ENCODE assay signal across 10 mouse cellular contexts in genomic region chr8:117366475-117366874, GRCm38 (mm10).
A peak's percentile ranks its signal among the peaks of the same experiment; 100 is the strongest.
DNase-seq lines count a peak whose midpoint lies in the region; ATAC-seq and TF ChIP-seq lines count a peak whose summit lies in the region.
"Had no signal": no experiment of that assay in that cellular context is flagged by ENCODE, and none has a peak within 500 bp of the region (broad histone marks: within the 10 kb centered on the region; RNA-seq: fewer than 3 reads in every experiment).

No protein-coding gene starts in this region.

- 54% methylated on average over 7 of the region's 7 CpGs for WGBS in heart, postnatal 0 days
- 48% methylated on average over 7 of the region's 7 CpGs for WGBS in lung, adult 2 months

- no peak for DNase-seq in heart, postnatal 0 days (ENCODE audit: low spot score)
- no peak for DNase-seq in heart, postnatal 14 days
- no peak for DNase-seq in lung, adult 2 months
- DNase-seq in lung, postnatal 25 days (ENCODE audit: low spot score), result no peak
- DNase-seq in brain, embryonic 14.5 days (ENCODE audit: low read depth), result peak; percentile 56
- DNase-seq in thymus, postnatal 0 days (ENCODE audit: low spot score), result no peak
- DNase-seq in ovary, adult 18-20 months (ENCODE audit: low spot score), result no peak
- DNase-seq: cerebellum, adult 9-10 months had no signal

- no peak for ATAC-seq in heart, postnatal 0 days (ENCODE audit: insufficient read depth, low read depth)
- peak; percentile 14; the same call in 1 of the 2 replicates for ATAC-seq in megakaryocyte progenitor cell, adult 5-6 weeks (replicated peaks; ENCODE audit: poor library complexity)

- no peak for TF ChIP-seq POLR2A in lung, adult 2 months (IDR thresholded peaks at IDR 0.05; ENCODE audit: borderline replicate concordance, extremely low read depth, low read depth, low read length)
- TF ChIP-seq POLR2A in brain, embryonic 14.5 days (IDR thresholded peaks at IDR 0.05; ENCODE audit: borderline replicate concordance, extremely low read depth, insufficient read depth, insufficient read length, poor library complexity, severe bottlenecking), result no peak

- no peaks in the 10 kb centered on the region; the same call in 1 of the 2 replicates for H3K27me3 ChIP-seq in heart, postnatal 0 days (ENCODE audit: control insufficient read depth, insufficient read depth, low read length)

- H3K4me3 ChIP-seq in heart, postnatal 0 days (ENCODE audit: low read depth, low read length), result no peak overlapping the region
- no peak overlapping the region for H3K4me3 ChIP-seq in lung, adult 2 months (replicated peaks; ENCODE audit: extremely low read depth, low read depth, low read length)

- intact Hi-C loops in heart, postnatal 14 days (cut with DNase I), result loop anchor here (5.0 kb wide), 1 partner anchor 69 kb away; no protein-coding TSS in a partner anchor

- TF ChIP-seq EP300 in heart, postnatal 0 days (IDR thresholded peaks at IDR 0.05; ENCODE audit: low read depth), result no peak

- peaks cover 25% of the 10 kb centered on the region for H3K4me1 ChIP-seq in heart, postnatal 0 days (ENCODE audit: control insufficient read depth, insufficient read depth)
- peaks cover 53% of the 10 kb centered on the region for H3K4me1 ChIP-seq in lung, adult 2 months (ENCODE audit: control insufficient read depth, insufficient read depth, low read length)

- H3K4me2 ChIP-seq in heart, postnatal 0 days (ENCODE audit: low read depth, low read length), result no peak overlapping the region

- H3K27ac ChIP-seq in heart, postnatal 0 days (ENCODE audit: low read depth), result no peak overlapping the region
- H3K27ac ChIP-seq: macrophage had no signal

- H3K9ac ChIP-seq in heart, postnatal 0 days (replicated peaks; ENCODE audit: low read depth, low read length), result no peak overlapping the region

- H3K9me3 ChIP-seq in heart, postnatal 0 days (replicated peaks; ENCODE audit: control insufficient read depth, low read length), result no peaks in the 10 kb centered on the region

- TF ChIP-seq CTCF in heart, postnatal 0 days (IDR thresholded peaks at IDR 0.05; ENCODE audit: low read depth), result peak; percentile 60
- TF ChIP-seq CTCF in lung, adult 2 months (IDR thresholded peaks at IDR 0.05; ENCODE audit: insufficient read depth, low read length), result peak; percentile 67
- peak; percentile 48 for TF ChIP-seq CTCF in brain, embryonic 14.5 days (IDR thresholded peaks at IDR 0.05; ENCODE audit: borderline replicate concordance, extremely low read depth, insufficient read depth, insufficient read length)

- no peaks in the 10 kb centered on the region for H3K36me3 ChIP-seq in heart, postnatal 0 days (replicated peaks; ENCODE audit: control insufficient read depth, insufficient read depth, low read length)
